Mouse (Mus musculus) natural killer cell, adult 2 months (primary cell): Measurements from ENCODE around the gene Cracr2a.

ENCODE experiments used
- DNase-seq, 2 experiments: peaks; one replicate each; pipeline ENCODE4 v3.0.0; 2022; ENCODE audit warnings: low spot score in 2 of 2

Gene Cracr2a

DNA sequence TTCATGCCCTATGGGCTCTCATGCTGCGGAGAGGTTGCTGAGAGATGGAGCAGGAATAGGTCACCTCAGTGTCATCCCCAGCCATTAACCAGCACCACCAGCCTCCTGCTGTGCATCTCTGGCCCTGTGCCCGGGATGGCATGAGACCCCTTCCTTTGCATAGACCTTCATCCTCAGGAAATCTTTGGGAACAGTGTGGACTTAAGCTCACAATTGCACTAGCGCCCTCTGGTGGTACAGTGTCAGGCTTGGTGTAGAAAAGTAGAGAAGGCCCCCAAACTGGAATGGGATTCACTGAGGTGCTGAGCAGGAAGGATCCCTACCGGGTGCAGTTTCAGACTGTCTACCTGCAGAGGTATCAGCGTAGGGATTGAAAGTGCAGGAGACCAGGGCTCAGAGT is 64.0 kb downstream of the Cracr2a start:
- DNase-seq = peak; percentile 28 to 29

DNA sequence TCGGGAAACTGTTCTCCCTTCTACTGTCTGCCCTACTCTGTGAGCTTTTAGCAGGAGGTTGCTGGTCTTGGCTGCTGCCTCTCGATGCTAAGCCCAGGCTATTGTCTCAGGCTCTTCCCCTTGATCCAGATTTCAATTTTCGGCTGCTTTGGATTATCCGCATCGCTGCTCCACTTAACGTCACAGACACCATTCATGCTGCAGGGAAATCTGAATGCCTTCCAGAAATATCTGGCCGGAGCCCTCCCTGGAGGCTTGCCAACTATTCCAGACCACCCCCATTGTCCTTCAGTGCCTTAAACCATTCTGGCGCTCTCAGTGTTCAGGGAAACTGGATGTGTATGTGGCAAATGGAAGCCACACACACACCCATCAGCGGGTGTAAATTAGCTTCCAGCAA is 66.3 kb downstream of the Cracr2a start:
- no peak for DNase-seq

DNA sequence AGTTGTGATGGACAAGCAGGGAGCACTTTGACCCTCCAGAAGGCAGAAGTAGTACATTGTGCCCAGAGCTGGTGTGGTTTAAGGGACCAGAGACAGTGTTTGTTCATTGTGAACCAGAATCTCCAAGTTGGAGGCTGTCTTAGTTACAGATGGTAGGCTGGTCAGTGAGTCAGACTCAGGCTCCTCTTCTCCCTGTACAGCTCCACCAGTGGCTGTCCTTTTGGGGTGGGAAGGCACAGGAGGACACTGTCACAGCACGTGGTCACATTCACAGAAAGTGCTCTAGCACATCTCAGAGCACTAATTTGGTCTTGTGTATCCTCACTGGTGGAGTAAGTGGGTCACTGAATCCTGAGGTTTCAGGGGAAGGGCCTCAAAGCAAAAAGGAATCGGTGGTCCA is 68.1 kb downstream of the Cracr2a start:
- DNase-seq = no peak

DNA sequence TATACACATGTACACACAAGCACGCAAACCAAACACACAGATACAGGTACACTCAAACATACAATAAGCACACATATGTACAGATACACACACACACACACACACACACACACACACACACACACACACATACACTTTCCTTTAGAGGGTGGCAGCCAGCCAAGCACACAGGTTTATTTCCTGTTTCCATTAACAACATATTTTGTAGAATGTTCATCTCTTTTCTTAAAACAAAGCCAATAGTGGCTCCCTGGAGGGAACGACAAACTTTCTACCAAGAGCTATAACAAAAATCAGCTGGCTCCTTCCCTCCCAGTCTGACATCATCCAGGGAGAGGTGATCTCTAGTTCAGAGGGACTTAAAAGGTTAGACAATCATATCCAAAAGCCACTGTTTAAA is 73.7 kb downstream of the Cracr2a start:
- DNase-seq = no peak

DNA sequence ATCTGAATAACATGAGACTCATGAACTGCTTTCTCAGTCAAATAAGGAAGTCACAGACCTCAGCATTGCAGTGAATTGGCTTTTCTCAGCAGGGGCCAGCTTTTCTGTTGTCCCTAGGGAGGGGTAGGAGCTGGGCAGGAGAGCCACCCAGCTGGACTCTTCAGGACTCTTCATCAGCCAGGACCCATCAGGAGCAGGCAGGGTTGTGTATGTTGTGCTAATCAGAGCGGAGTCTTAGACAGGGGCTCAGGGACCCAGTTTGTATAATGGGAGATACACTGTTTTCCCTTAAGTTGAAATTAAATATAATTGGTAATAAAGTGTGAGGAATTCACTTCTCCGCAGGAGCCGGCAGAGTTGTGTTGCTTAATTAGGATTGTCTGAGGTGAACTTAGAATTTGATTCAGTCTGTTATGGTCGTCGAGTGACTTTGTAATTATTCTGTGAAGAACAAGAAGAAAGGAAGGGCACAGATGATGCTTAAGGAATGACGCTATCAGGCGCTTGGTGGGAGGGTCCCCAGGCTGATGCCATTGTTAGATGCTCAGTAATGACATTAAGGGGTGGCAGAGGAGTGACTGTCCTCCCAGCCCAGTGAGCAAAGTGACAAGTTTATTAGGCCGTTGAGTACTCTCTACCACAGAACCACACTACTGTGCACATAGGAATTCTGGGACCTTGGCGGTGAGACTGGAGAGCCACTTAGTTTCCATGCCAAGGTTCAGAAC is 74.5 kb downstream of the Cracr2a start:
- no peak for DNase-seq

DNA sequence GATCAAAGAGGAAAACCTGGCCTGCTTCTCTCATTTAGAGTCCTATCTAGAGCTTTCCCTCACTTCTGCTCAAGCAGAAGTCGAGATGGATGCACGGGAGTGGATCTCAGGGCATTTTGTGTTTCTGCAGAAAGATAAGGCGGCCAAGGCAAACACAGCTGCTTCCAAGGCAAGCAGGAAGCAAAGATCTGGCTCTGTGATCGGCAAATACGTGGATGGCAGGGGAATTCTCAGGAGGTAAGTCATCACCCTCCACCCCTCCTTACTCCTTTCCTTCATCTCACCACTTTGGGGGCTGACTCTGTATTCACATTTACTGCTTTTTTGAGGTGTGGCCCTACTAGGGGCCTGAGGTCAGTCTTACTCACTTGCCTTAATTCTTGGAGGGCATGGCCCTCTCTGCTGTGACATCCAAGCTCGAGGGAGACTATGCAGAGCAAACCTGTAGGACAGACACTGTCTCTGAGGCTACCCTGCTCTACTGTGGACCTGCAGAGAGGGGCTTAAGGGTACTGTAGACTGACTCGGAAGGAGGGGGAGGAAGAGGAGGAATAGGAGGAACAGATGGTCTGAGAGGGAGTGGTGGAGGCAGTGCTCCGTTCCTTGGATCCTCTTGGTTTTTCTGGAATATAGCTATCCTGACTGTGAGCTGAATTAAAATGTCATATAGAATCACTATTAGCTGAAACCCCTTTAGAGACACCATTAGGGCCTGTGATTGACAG is 80.1 kb downstream of the Cracr2a start:
- no peak for DNase-seq

DNA sequence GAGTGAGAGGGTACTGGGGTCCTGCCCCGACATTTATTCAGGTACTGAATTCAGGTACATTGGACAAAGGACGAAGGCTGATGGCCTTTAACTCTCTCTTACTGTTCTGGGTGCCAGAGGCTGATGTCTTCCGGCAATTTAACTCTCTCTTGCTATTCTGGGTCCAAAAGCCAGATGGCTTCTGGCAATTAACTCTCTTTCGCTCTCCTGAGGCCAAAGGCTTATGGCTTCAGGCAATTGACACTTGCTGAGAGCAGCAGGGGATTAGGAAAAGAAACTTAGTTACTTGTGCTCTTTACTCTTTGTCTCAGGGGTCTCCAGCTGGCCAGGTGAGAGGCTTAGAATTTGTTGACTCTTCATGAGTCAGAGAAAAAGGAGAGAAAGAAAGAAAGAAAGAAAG is 94.8 kb downstream of the Cracr2a start:
- DNase-seq = no peak

DNA sequence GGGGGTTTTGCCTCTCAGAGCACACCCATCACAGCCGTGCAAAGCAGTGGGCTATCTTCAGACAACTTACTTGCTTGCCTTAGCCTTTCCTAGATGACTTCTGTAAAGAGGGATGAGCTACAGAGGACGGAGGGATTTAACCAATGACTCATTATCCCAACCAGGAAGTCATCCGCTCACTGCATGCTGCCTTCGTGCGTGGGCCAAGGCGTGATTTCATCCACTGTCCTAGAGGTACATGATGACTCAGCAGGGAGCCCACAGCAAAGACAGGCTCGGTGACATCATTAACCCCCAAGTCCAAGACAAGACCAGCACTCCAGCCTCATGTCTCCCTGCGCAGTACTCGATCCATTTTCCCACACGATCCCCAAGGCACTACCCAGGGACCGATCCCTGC is 96.0 kb downstream of the Cracr2a start:
- no peak for DNase-seq

DNA sequence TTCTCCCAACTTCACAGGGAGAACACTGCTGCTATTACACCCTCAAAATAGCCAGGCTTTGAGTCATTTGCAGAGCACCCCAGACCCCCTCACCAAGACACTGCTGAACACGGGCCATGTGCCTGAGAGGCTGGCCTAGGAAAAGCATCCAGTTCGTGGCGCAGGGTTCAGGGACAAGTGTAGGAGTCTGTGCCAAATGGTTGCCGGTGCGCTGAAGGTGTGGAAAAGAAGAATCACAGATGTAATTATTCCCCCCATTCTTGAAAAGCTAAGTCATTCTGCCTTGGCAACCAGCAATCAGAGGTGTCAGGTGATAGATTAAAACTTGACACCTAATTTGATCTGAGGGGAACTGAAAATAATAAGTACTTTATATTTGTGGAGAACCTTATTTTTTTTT is 98.3 kb downstream of the Cracr2a start:
- no peak for DNase-seq

DNA sequence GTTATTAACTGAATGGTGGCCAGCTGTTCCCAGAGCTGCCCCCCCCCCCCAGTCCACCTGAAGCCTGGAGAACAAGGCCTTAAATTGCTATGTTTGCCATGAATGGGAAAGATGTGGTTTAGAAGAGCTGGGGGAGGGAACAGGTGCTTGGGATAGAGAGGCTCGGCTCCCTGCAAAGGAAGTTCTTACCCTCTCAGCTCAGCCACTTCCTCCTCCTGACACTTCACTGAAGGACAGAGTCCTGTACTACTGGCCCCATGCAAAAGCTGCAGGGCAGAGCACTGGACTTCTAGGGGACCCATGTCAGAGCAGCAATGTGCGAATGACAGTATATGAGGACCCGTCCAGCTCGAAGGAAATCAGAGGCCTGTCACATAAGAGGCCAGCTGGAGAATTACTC is 98.8 kb downstream of the Cracr2a start:
- no peak for DNase-seq

DNA sequence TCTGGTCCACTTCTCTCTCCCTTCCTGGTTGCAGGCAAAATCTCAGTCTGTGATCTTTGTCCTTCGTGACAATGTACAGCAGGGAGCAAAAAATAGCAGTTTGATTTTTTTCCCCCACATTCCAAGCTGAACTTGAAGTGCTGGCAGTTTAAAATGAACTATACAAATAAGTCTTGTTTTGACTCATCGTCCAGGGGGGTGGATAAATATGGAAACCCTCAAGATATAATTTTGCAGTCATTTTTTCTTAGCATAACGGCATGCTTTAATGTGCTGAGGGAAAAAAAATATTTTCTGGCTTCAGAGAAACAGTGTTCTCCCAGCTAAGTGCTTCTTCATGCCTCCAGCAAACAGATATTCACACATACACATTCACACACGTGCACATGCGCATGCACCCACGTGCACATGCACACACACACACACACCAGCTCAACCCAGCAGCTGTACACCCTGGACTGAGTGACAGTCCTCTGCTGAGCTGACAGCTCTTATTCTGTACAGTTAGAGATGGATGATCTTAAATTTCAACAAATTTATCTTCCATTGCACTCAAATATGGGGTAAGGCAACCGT is 100.7 kb downstream of the Cracr2a start:
- no peak for DNase-seq

DNA sequence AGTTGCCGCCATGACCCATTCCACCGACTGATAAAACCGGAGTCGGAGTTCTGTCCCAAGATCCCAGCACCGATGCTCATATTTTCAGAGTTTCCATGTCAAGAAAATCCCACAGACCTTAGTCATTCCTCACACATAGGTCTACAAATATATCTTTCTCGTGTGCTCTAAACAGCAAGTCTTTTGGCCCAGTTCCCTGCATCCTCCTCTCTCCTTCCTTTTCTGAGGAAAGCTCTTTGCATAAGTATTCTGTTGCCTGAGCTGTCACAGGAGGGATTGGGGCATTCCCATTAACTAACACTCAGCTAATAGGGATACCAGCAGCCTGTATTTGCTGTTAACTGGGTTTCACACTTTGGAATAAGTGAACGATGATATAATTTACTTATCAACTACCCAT is 102.1 kb downstream of the Cracr2a start:
- DNase-seq = no peak

DNA sequence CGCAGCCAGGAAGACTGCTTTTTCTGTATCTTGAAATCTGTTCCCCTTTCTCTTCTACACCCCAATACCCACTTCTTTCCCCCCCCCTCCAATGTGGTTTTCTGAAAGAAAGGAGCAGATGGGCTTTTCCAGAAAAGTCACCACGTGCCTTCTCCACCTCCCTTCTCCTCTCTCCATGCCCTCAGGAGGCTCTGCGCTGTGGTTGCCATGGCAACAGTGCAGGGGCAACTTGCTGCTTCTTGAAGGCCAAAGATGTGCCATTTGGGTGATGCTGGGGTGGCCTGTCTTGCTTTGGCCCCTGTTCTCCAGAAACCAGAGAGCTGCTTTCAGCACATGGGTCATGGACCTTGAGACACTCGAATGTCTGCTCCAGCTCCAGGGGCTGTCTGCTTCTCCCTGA is 108.2 kb downstream of the Cracr2a start:
- no peak for DNase-seq

DNA sequence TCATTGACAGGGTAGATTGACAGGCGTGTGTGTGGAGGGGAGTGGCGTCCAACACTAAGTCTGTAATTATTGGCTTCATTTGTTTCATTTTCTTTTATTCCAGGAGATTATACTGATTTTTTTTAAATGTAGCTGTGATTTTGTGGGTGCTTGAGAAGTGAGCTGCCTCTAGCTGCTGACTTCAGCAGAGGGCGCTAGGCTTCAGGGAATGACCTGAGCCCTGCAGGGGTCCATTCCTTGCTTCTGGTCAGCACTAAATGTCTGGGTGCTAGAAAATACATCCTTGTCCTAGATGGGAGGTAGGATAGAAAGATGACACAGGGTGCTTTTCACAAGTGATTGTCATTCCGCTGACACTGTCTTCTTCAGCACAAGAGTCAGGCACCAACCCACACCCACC is 108.9 kb downstream of the Cracr2a start:
- DNase-seq = no peak

DNA sequence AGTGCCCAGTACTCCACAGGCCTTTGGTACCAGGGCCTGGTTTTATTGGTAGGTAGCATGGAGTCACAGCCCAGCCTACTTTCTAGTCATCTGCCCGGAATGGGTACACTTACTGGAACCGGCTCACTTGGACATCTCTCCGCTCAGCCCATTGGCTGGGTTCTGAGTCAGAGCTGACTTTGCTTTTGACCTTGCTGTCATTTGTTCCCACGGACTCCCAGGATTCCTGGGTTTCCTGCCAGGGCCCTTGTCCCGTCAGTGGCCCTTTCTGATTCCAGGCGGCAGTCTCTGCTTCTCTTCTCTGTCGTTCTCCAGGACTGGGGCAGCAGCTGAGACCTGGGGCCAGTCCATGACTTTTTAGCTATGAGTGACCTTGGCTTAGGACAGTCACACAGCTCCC is 110.9 kb downstream of the Cracr2a start:
- no peak for DNase-seq

DNA sequence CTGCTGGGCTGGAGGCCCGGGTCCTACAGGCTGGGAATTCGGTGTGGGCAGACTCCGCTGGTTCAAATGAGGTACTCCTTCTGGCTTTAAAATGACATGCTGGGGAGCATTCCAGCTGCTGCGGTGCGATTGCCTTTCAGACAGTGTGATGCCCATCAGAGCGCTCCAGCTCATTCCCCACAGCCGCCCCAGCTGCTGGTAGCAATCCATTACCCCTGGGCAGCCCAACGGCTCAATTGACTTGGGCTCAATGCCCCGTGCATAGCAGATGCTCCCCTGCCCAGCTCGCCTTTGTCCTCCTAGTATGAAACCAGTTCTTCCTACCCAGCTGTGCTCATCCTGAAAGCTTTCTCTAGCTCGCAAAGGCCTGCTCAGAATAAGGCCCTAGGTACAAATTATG is 115.7 kb downstream of the Cracr2a start:
- no peak for DNase-seq

DNA sequence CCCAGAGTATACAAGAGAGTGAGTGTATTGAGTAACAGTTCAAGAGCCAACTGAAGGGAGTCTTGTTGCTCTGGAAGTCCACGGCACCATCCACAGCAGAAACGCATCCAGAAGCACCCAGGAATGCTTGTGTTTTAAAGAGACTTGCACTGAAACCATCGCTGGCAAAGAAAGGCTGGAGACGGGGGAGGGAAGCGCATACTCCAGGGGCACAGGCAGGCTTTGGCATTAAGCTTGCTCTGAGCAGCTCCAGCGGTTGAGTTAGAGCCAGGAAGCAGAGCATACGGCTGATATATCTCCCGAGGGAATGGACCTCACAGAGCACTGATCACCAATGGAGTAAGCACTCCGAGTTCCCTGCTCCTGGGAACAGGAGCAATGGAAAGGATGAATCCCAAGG is 117.2 kb downstream of the Cracr2a start:
- no peak for DNase-seq

DNA sequence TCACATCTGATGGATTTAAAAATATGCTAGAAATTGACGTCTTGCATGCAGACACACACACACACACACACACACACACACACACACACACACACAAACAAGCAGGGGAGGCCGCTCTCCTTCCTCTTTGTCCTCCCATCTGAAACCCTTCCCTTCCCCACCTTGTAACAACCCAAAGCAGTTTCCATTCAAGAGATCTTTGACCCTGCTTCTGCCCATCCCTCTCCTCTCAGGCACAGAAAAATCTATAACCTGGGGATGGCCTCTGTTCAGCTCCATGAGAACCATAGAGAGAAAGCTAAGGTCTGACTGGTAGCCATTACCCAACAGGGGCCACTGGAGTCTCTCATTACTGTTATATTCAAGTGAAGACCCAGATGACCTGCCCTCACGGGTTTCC is 117.9 kb downstream of the Cracr2a start:
- no peak for DNase-seq

DNA sequence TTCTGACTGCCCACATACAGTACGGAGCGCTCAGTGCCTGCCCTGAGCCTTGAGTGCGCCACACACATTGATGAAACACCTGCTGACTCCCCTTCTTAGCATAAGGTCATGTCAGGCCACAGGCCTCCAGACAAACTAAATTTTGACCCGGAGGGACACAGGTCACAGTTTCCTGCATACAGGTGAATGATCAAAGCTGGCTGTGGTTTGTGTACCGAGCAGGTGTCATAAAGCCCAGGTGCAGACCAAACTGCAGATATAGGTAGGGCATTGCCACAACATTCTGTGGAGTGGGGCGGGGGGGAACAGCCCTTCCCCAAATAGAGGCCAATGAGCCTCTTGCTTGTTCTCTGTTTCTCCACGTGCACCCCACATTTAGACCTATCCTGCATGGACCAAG is 119.6 kb downstream of the Cracr2a start:
- DNase-seq = no peak

DNA sequence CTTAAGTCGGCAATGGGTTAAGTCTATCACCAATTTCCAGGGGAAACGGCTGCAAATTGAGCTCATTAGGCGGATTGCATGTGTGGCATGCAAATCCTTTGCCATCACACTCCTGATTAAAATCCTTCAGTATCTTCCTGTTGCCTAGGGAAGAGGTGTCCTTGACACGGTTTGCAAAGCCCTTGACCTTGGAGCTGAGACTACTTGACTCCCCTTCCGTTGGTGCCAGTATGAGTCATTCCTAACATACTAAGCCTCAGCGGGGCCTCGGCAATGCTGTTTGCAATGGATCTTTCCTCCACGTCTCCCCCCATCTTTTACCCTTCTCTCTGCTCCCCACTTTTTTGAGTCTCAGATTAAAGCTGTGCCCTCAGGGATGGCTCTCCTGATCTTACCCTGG is 122.4 kb downstream of the Cracr2a start:
- no peak for DNase-seq

DNA sequence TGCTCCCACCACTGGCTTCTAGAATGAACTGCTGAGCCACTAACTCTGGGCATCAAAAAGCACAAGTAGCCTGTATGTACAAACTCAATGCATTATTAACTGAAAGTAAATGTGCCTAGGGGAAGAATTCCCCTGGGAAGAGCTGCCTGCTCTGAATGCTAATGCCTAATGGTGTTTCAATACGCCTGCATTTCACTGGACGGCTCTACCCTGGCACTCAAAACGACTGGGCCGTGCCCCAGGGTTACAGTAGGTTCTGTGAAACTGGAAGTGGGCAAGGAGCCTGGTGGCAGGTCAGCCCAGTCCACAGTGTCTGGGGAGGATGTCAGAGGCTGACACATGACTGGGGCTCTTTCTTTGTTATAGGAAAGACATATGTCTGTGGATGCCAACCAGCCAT is 123.8 kb downstream of the Cracr2a start:
- DNase-seq = no peak

DNA sequence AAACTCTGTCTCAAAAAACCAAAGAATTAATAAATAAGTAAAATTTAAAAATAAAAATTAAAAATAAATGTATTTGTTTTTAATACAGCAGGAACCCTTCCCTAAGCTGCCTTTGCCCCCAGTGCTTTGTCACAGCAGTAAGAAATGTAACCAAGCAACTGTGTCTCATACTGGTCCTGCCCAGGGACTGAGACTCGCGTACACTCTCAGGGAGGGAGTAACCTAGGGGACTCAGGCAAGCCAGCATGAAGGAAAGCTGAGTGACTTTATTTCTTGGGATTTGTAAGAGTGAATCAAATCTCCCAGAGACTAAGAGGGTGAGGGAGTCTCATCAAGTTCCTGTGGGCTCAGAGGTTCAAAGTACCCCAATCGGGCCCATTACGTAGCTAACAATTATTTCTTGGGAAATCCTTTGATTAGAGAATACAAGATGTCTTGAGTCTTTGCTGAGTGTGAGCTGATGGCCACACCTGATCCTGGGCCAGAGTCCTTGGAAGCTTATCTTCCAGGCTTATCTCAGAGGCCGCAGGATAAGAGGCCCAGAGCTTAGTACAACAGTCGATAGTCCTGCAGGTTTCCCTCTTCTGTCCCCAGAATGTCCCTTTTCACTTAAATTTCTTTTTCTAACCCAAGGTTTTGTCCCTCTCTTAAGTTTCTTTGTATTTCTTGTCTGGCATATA is 126.2 kb downstream of the Cracr2a start:
- DNase-seq = no peak

DNA sequence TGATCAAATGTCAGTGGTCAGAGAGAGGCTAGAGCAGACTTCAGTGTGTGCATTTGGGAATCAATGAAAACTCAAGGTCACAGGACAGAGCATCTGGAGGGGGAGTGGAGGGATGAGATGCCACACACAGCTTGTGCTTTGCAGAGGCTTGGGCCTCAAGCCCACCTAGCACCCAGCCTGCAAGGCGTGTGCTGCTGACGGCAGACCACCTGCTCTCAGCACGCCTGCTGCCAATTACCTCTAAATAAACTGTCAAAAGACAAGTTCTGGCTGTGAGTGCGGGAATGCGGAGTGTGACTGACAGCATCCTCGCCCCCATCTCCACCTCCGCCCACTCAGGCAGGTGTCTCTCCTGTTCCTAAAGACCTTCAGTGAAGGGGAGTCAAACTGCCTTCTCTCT is 131.2 kb downstream of the Cracr2a start:
- DNase-seq = no peak
